Mouse (Mus musculus) ES-Bruce4 (cell line): Measurements from ENCODE around the gene Mink1.

Source experiments
- CTCF ChIP-seq: IDR thresholded peaks from one replicate; pipeline ENCODE4 v1.8.1; 2011; ENCODE audit warnings: low read depth, low read length
- EP300 ChIP-seq: IDR thresholded peaks from 2 replicates; pipeline ENCODE4 v1.6.1; 2011; ENCODE audit warnings: low read depth, low read length; ENCODE audit not compliant: insufficient read depth
- POLR2A ChIP-seq: IDR thresholded peaks from one replicate; pipeline ENCODE4 v1.8.1; 2011; ENCODE audit warnings: low read length; ENCODE audit not compliant: insufficient read depth

- TF ChIP-seq CTCF (peak; percentile 67), POLR2A (no peak), EP300 (no peak)
Observed at GRCm38 (mm10) chr11:70625473-70625872, 62.8 kb downstream of the Mink1 start.
